Mouse (Mus musculus): ENCODE results near the gene Ap1m2. TPM values are rescaled to one million over a fixed set of nuclear protein-coding genes. Genes with fewer than 3 reads are reported as not detected.

Ap1m2 gene
- total and polyA plus RNA-seq, 3 experiments, result 0.16 TPM; not detected in 2

Other genes starting within 250 kb of the Ap1m2 start
- gene Zglp1, start 245.2 kb downstream of the Ap1m2 start, total RNA-seq (2014; fragmentation: Nextera tagmentation), result not detected in 2 replicates
- gene Zglp1, start 245.2 kb downstream of the Ap1m2 start, total RNA-seq (2017), result not detected in 2 replicates
- 4.0 and 4.5 TPM in 2 replicates for gene Zglp1, start 245.2 kb downstream of the Ap1m2 start, polyA plus RNA-seq (2012)
- gene Gm49373, start 239.2 kb downstream of the Ap1m2 start, total RNA-seq (2014; fragmentation: Nextera tagmentation), result 0.98 and 2.2 TPM in 2 replicates
- gene Gm49373, start 239.2 kb downstream of the Ap1m2 start, total RNA-seq (2017), result 0.33 and 1.0 TPM in 2 replicates
- 0.61 and 1.2 TPM in 2 replicates for gene Gm49373, start 239.2 kb downstream of the Ap1m2 start, polyA plus RNA-seq (2012)
- gene Fdx1l, start 238.7 kb downstream of the Ap1m2 start, total RNA-seq (2014; fragmentation: Nextera tagmentation), result 52.4 and 58.5 TPM in 2 replicates
- gene Fdx1l, start 238.7 kb downstream of the Ap1m2 start, total RNA-seq (2017), result 54.3 and 56.1 TPM in 2 replicates
- 30.6 and 31.0 TPM in 2 replicates for gene Fdx1l, start 238.7 kb downstream of the Ap1m2 start, polyA plus RNA-seq (2012)
- 95.6 and 162 TPM in 2 replicates for gene Gm38431, start 220.3 kb downstream of the Ap1m2 start, total RNA-seq (2014; fragmentation: Nextera tagmentation)
- gene Gm38431, start 220.3 kb downstream of the Ap1m2 start, total RNA-seq (2017), result 2.1 and 2.8 TPM in 2 replicates
- gene Gm38431, start 220.3 kb downstream of the Ap1m2 start, polyA plus RNA-seq (2012), result 382 and 444 TPM in 2 replicates
- 35.1 and 72.2 TPM in 2 replicates for gene Raver1, start 220.3 kb downstream of the Ap1m2 start, total RNA-seq (2014; fragmentation: Nextera tagmentation)
- gene Raver1, start 220.3 kb downstream of the Ap1m2 start, total RNA-seq (2017), result 18.5 and 19.6 TPM in 2 replicates
- 0.62 and 0.92 TPM in 2 replicates for gene Raver1, start 220.3 kb downstream of the Ap1m2 start, polyA plus RNA-seq (2012)
- gene Tyk2, start 181.1 kb downstream of the Ap1m2 start, total RNA-seq (2014; fragmentation: Nextera tagmentation), result 16.1 and 16.6 TPM in 2 replicates
- gene Tyk2, start 181.1 kb downstream of the Ap1m2 start, total RNA-seq (2017), result 17.4 and 19.0 TPM in 2 replicates
- 17.3 and 19.0 TPM in 2 replicates for gene Tyk2, start 181.1 kb downstream of the Ap1m2 start, polyA plus RNA-seq (2012)
- gene Cdc37, start 162.4 kb downstream of the Ap1m2 start, total RNA-seq (2014; fragmentation: Nextera tagmentation), result 80.4 and 86.7 TPM in 2 replicates
- 124 and 193 TPM in 2 replicates for gene Cdc37, start 162.4 kb downstream of the Ap1m2 start, total RNA-seq (2017)
- 213 and 280 TPM in 2 replicates for gene Cdc37, start 162.4 kb downstream of the Ap1m2 start, polyA plus RNA-seq (2012)
- gene Pde4a, start 146.6 kb downstream of the Ap1m2 start, total RNA-seq (2014; fragmentation: Nextera tagmentation), result 2.5 and 2.9 TPM in 2 replicates
- gene Pde4a, start 146.6 kb downstream of the Ap1m2 start, total RNA-seq (2017), result 1.5 and 1.7 TPM in 2 replicates
- 1.4 and 1.5 TPM in 2 replicates for gene Pde4a, start 146.6 kb downstream of the Ap1m2 start, polyA plus RNA-seq (2012)
- gene Keap1, start 73.0 kb downstream of the Ap1m2 start, total RNA-seq (2014; fragmentation: Nextera tagmentation), result 16.7 and 21.3 TPM in 2 replicates
- 46.4 and 48.1 TPM in 2 replicates for gene Keap1, start 73.0 kb downstream of the Ap1m2 start, total RNA-seq (2017)
- gene Keap1, start 73.0 kb downstream of the Ap1m2 start, polyA plus RNA-seq (2012), result 73.3 and 81.7 TPM in 2 replicates
- gene S1pr5, start 63.9 kb downstream of the Ap1m2 start, total RNA-seq (2014; fragmentation: Nextera tagmentation), result not detected in 2 replicates
- 0.11 TPM in 1 of 2 replicates, not detected in the other for gene S1pr5, start 63.9 kb downstream of the Ap1m2 start, total RNA-seq (2017)
- gene S1pr5, start 63.9 kb downstream of the Ap1m2 start, polyA plus RNA-seq (2012), result not detected in 2 replicates
- 7.0 and 14.5 TPM in 2 replicates for gene Atg4d, start 47.0 kb downstream of the Ap1m2 start, total RNA-seq (2014; fragmentation: Nextera tagmentation)
- gene Atg4d, start 47.0 kb downstream of the Ap1m2 start, total RNA-seq (2017), result 9.1 and 11.0 TPM in 2 replicates
- 14.9 and 20.7 TPM in 2 replicates for gene Atg4d, start 47.0 kb downstream of the Ap1m2 start, polyA plus RNA-seq (2012)
- 45.4 and 52.7 TPM in 2 replicates for gene Kri1, start 24.4 kb downstream of the Ap1m2 start, total RNA-seq (2014; fragmentation: Nextera tagmentation)
- gene Kri1, start 24.4 kb downstream of the Ap1m2 start, total RNA-seq (2017), result 74.3 and 89.3 TPM in 2 replicates
- gene Kri1, start 24.4 kb downstream of the Ap1m2 start, polyA plus RNA-seq (2012), result 46.2 and 56.6 TPM in 2 replicates
- 15.4 and 35.8 TPM in 2 replicates for gene Cdkn2d, start 20.9 kb downstream of the Ap1m2 start, total RNA-seq (2014; fragmentation: Nextera tagmentation)
- 30.3 and 31.2 TPM in 2 replicates for gene Cdkn2d, start 20.9 kb downstream of the Ap1m2 start, total RNA-seq (2017)
- 14.3 and 17.4 TPM in 2 replicates for gene Cdkn2d, start 20.9 kb downstream of the Ap1m2 start, polyA plus RNA-seq (2012)
- gene Slc44a2, start 8.4 kb upstream of the Ap1m2 start, total RNA-seq (2014; fragmentation: Nextera tagmentation), result 42.2 and 52.7 TPM in 2 replicates
- gene Slc44a2, start 8.4 kb upstream of the Ap1m2 start, total RNA-seq (2017), result 35.5 and 35.7 TPM in 2 replicates
- 45.4 and 56.8 TPM in 2 replicates for gene Slc44a2, start 8.4 kb upstream of the Ap1m2 start, polyA plus RNA-seq (2012)
- 87.9 and 94.1 TPM in 2 replicates for gene Ilf3, start 55.5 kb upstream of the Ap1m2 start, total RNA-seq (2014; fragmentation: Nextera tagmentation)
- 79.7 and 81.3 TPM in 2 replicates for gene Ilf3, start 55.5 kb upstream of the Ap1m2 start, total RNA-seq (2017)
- 123 and 138 TPM in 2 replicates for gene Ilf3, start 55.5 kb upstream of the Ap1m2 start, polyA plus RNA-seq (2012)
- 20.7 and 26.4 TPM in 2 replicates for gene Qtrt1, start 99.5 kb upstream of the Ap1m2 start, total RNA-seq (2014; fragmentation: Nextera tagmentation)
- gene Qtrt1, start 99.5 kb upstream of the Ap1m2 start, total RNA-seq (2017), result 34.3 and 43.8 TPM in 2 replicates
- gene Qtrt1, start 99.5 kb upstream of the Ap1m2 start, polyA plus RNA-seq (2012), result 70.9 and 72.7 TPM in 2 replicates
- 193 and 214 TPM in 2 replicates for gene Dnm2, start 112.6 kb upstream of the Ap1m2 start, total RNA-seq (2014; fragmentation: Nextera tagmentation)
- 72.7 and 74.3 TPM in 2 replicates for gene Dnm2, start 112.6 kb upstream of the Ap1m2 start, total RNA-seq (2017)
- gene Dnm2, start 112.6 kb upstream of the Ap1m2 start, polyA plus RNA-seq (2012), result 427 and 533 TPM in 2 replicates
- gene Tmed1, start 197.9 kb upstream of the Ap1m2 start, total RNA-seq (2014; fragmentation: Nextera tagmentation), result 2.4 TPM in 1 of 2 replicates, not detected in the other
- gene Tmed1, start 197.9 kb upstream of the Ap1m2 start, total RNA-seq (2017), result 8.0 and 10.5 TPM in 2 replicates
- 6.2 and 6.3 TPM in 2 replicates for gene Tmed1, start 197.9 kb upstream of the Ap1m2 start, polyA plus RNA-seq (2012)
- gene AB124611, start 213.8 kb upstream of the Ap1m2 start, total RNA-seq (2014; fragmentation: Nextera tagmentation), result 1.1 and 2.9 TPM in 2 replicates
- 4.9 and 5.5 TPM in 2 replicates for gene AB124611, start 213.8 kb upstream of the Ap1m2 start, total RNA-seq (2017)
- 2.4 and 2.6 TPM in 2 replicates for gene AB124611, start 213.8 kb upstream of the Ap1m2 start, polyA plus RNA-seq (2012)
- gene Carm1, start 234.6 kb upstream of the Ap1m2 start, total RNA-seq (2014; fragmentation: Nextera tagmentation), result 71.9 and 79.5 TPM in 2 replicates
- gene Carm1, start 234.6 kb upstream of the Ap1m2 start, total RNA-seq (2017), result 10.0 and 12.5 TPM in 2 replicates
- gene Carm1, start 234.6 kb upstream of the Ap1m2 start, polyA plus RNA-seq (2012), result 143 and 160 TPM in 2 replicates